Mouse (Mus musculus) thymus, adult 2 months (tissue): ENCODE measurements around the gene Prrt4.

Experiments used
- CTCF ChIP-seq: fragments of 200-500 bp; IDR thresholded peaks from 2 replicates; pipeline ENCODE4 v1.5.1; 2012; ENCODE audit warnings: mild to moderate bottlenecking, control low read depth, low read length, moderate library complexity, borderline replicate concordance; ENCODE audit not compliant: control insufficient read depth, poor library complexity, insufficient read depth; ENCODE audit errors: extremely low read depth
- POLR2A ChIP-seq: fragments of 200-500 bp; IDR thresholded peaks from 2 replicates; pipeline ENCODE4 v1.6.1; 2012; ENCODE audit warnings: mild to moderate bottlenecking, low read length, control low read depth, moderate library complexity; ENCODE audit not compliant: control insufficient read depth, poor library complexity, insufficient read depth; ENCODE audit errors: extremely low read depth

- TF ChIP-seq POLR2A (no peak), CTCF (no peak)
Observed at GRCm38 (mm10) chr6:29210231-29210936, 31.0 kb upstream of the Prrt4 start.
